9 mouse cellular contexts compared by ENCODE assay signal in genomic region chr2:102829201-102829600, GRCm38 (mm10).
DNase-seq lines count a peak whose midpoint lies in the region; ATAC-seq lines count a peak whose summit lies in the region.
"Had no signal": no experiment of that assay in that cellular context is flagged by ENCODE, and none has a peak within 500 bp of the region (broad histone marks: within the 10 kb centered on the region; RNA-seq: fewer than 3 reads in every experiment).

No protein-coding gene starts in this region.

- ATAC-seq in heart, embryonic 15.5 days (replicated peaks; ENCODE audit: insufficient number of reproducible peaks, insufficient read depth, low FRiP score, low read depth): peak; percentile 73; the same call in 1 of the 2 replicates
- ATAC-seq in stomach, embryonic 15.5 days (ENCODE audit: insufficient read depth, low FRiP score, low read depth): peak; percentile 75; the same call in 1 of the 2 replicates
- no peak for ATAC-seq in forebrain, embryonic 12.5 days (ENCODE audit: low FRiP score)

- DNase-seq in heart, adult 18-20 months: peak; percentile 62 to 89
- DNase-seq in heart, embryonic 10.5 days (ENCODE audit: low spot score): no peak
- peak; percentile 64 for DNase-seq in cerebellum, adult 8-10 months
- peak; percentile 35 for DNase-seq in layer of hippocampus, adult 9-10 months (ENCODE audit: low spot score)
- DNase-seq in lung, postnatal 25 days (ENCODE audit: low spot score): peak; percentile 76

- no peak overlapping the region for H3K4me3 ChIP-seq in heart, embryonic 10.5 days
- no peak overlapping the region for H3K4me3 ChIP-seq in heart, embryonic 15.5 days
- no peak overlapping the region for H3K4me3 ChIP-seq in stomach, embryonic 15.5 days (replicated peaks)
- no peak overlapping the region for H3K4me3 ChIP-seq in forebrain, embryonic 12.5 days (replicated peaks)

- no peak overlapping the region for H3K27ac ChIP-seq in heart, embryonic 10.5 days
- no peak overlapping the region for H3K27ac ChIP-seq in heart, embryonic 15.5 days
- H3K27ac ChIP-seq in stomach, embryonic 15.5 days: no peak overlapping the region
- H3K27ac ChIP-seq in forebrain, embryonic 12.5 days: no peak overlapping the region

- WGBS in heart, embryonic 10.5 days: 84% methylated on average over 3 of the region's 3 CpGs
- WGBS in heart, embryonic 15.5 days: 90% methylated on average over 3 of the region's 3 CpGs
- 90% methylated on average over 3 of the region's 3 CpGs for WGBS in stomach, embryonic 15.5 days
- 90% methylated on average over 3 of the region's 3 CpGs for WGBS in forebrain, embryonic 12.5 days

- no peak overlapping the region for H3K4me2 ChIP-seq in heart, embryonic 15.5 days
- H3K4me2 ChIP-seq in stomach, embryonic 15.5 days: no peak overlapping the region
- no peak overlapping the region for H3K4me2 ChIP-seq in forebrain, embryonic 12.5 days

- peaks cover 6% of the 10 kb centered on the region for H3K36me3 ChIP-seq in heart, embryonic 10.5 days
- 0 out of 2 replicates have a peak, but pooled peaks cover 3% of the 10 kb centered on the region for H3K36me3 ChIP-seq in heart, embryonic 15.5 days
- H3K36me3 ChIP-seq in stomach, embryonic 15.5 days: no peaks in the 10 kb centered on the region
- no peaks in the 10 kb centered on the region for H3K36me3 ChIP-seq in forebrain, embryonic 12.5 days (replicated peaks)

- H3K9me3 ChIP-seq in heart, embryonic 10.5 days: no peaks in the 10 kb centered on the region
- H3K9me3 ChIP-seq in heart, embryonic 15.5 days (replicated peaks): no peaks in the 10 kb centered on the region
- no peaks in the 10 kb centered on the region for H3K9me3 ChIP-seq in stomach, embryonic 15.5 days
- no peaks in the 10 kb centered on the region for H3K9me3 ChIP-seq in forebrain, embryonic 12.5 days

- H3K27me3 ChIP-seq in heart, embryonic 10.5 days (ENCODE audit: insufficient read depth, poor library complexity, severe bottlenecking): no peaks in the 10 kb centered on the region
- no peaks in the 10 kb centered on the region for H3K27me3 ChIP-seq in heart, embryonic 15.5 days
- H3K27me3 ChIP-seq in stomach, embryonic 15.5 days (replicated peaks): no peaks in the 10 kb centered on the region
- no peaks in the 10 kb centered on the region for H3K27me3 ChIP-seq in forebrain, embryonic 12.5 days
- H3K27me3 ChIP-seq: CH12.LX had no signal

- no peak overlapping the region for H3K9ac ChIP-seq in heart, embryonic 15.5 days
- no peak overlapping the region for H3K9ac ChIP-seq in stomach, embryonic 15.5 days
- no peak overlapping the region for H3K9ac ChIP-seq in forebrain, embryonic 12.5 days

- no peaks in the 10 kb centered on the region for H3K4me1 ChIP-seq in heart, embryonic 10.5 days
- H3K4me1 ChIP-seq in heart, embryonic 15.5 days (replicated peaks): no peaks in the 10 kb centered on the region
- H3K4me1 ChIP-seq in stomach, embryonic 15.5 days: no peaks in the 10 kb centered on the region
- no peaks in the 10 kb centered on the region for H3K4me1 ChIP-seq in forebrain, embryonic 12.5 days
